Mouse (Mus musculus): ENCODE measurements around the gene Add2. TPM values are rescaled to one million over a fixed set of nuclear protein-coding genes. Genes with fewer than 3 reads are reported as not detected.
A peak's percentile ranks its signal among the peaks of the same experiment; 100 is the strongest.

Add2 gene
- total RNA-seq, 2 experiments from 2014 or later = 256 to 274 TPM

DNA sequence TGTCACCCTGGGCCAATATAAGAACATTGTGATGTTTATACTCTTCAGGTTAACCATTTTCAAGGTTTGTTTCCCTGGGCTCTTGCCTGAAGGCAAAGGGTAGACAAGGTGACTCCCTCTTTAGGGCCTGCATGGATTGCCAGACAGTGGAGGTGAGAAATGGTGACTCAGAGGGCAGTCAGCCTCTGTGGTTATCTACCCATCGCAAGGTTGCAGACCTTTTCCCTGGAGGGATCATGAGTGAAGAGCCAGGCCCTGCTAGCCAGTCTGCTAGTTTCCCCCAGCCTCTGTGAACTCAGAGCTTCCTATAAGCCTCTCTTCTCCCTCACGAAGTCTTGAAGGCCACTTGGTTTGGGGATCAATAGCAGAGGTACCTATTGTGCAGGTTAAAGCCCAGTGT lies 48.0 kb downstream of the Add2 start:
- no peak for DNase-seq
- intact Hi-C loops (cut with DNase I) = no loop called here

GRCm38 (mm10) chr6:86077880-86078279 lies 49.4 kb downstream of the Add2 start:
- intact Hi-C loops (cut with DNase I) = no loop called here

GRCm38 (mm10) chr6:86078361-86079010 lies 50.0 kb downstream of the Add2 start:
- DNase-seq = no peak
- intact Hi-C loops (cut with DNase I) = no loop called here

More at GRCm38 (mm10) chr6:86077880-86078279, 49.4 kb downstream of the Add2 start:
- DNase-seq = no peak

GRCm38 (mm10) chr6:86079323-86079722 lies 50.8 kb downstream of the Add2 start:
- no peak for DNase-seq
- intact Hi-C loops (cut with DNase I) = no loop called here

DNA sequence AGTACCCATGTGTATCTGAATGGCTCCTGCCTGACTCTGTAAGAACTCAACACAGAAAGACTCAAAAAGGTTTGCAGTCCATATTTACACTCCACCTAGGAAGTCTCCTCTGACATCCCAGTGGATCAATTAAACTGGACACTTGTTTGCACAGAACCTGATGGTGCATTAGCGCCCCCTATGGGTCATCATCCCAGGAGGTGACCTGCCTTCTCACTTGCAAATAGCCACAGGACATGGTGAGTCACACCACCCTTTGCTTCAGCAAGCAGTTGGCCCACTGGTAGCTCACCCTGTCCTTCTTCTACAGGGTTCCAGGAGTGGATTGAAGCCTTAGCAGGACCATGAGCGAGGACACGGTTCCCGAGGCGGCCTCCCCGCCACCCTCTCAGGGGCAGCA lies 57.0 kb downstream of the Add2 start:
- DNase-seq = peak; percentile 76
- intact Hi-C loops (cut with DNase I) = no loop called here

DNA sequence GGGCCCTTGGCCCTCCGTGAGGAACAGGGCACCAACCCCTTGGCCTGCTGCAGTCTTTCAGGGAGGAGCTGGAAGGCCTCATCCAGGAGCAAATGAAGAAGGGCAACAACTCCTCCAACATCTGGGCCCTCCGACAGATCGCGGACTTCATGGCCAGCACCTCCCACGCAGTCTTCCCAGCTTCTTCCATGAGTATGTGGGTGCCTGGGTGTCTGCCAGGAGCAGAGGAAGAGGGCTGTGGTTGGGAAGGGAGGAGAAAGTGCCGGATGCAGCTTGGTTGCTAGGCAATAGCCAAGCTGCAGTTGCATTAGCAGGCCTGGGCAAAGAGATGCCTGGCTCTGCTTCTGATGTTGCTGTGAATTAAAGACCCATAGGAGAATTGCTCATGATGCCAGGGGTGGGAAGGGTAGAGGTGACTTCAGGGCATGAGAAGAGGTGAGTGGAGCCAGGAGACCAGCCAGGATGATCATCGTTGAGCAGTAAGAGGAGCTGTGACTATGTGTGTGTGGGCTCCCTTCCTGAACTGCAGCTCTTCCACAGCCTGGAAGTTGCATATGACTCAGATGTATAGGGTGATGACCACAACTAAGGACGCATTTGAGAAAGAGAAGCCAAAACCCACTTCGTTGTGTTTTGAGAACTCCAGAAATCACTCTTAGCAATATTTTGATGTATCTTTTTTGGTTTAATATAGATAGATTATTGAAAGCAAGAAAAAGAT lies 58.5 kb downstream of the Add2 start:
- no peak for DNase-seq
- intact Hi-C loops (cut with DNase I) = no loop called here

DNA sequence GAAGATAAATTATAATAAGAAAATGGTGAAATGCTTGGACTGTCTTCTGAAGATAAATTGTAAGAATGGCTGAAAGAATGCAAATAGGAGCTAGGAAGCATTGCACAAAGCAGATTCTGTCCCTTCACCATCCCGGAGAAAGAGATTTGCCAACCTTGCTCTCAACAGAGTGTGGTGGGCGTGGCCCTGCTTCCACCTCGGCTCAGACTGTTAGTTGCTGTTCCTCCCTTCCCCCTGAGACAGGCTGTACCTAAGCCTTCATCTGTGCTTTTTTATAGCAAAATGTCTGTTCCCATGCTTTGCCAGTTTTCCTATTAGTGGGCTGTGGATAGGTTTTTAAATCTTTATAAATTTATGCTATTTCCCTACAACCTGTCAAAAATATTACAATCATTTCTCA lies 59.3 kb downstream of the Add2 start:
- intact Hi-C loops (cut with DNase I) = no loop called here
- DNase-seq = no peak

- no peak for DNase-seq
- intact Hi-C loops (cut with DNase I) = no loop called here
Measured at GRCm38 (mm10) chr6:86094202-86094838, 65.8 kb downstream of the Add2 start.

DNA sequence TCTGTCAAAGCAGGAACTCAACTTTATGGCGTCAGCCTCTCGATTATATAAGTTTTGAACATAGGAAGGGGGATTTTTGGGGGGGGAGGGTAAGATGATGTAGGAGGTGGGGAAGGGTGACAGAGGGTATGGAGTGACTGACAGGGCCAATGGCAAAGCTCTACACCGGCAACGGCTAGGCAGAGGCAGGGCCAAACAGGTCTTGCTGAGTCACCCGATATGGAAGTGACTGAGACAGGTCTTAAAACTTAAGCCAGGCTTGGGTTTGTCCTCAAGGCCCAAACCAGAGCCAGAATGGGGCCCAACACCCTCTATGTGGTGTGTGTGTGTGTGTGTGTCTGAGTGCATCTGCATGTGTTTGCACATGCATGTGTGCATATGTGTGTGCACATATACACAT lies 67.0 kb downstream of the Add2 start:
- DNase-seq = no peak
- intact Hi-C loops (cut with DNase I) = no loop called here

GRCm38 (mm10) chr6:86096733-86097132 lies 68.3 kb downstream of the Add2 start:
- intact Hi-C loops (cut with DNase I) = no loop called here
- no peak for DNase-seq

- DNase-seq = no peak
- intact Hi-C loops (cut with DNase I) = no loop called here
Measured at GRCm38 (mm10) chr6:86097155-86097554, 68.7 kb downstream of the Add2 start.

GRCm38 (mm10) chr6:86099003-86099402 lies 70.5 kb downstream of the Add2 start:
- intact Hi-C loops (cut with DNase I) = no loop called here

DNA sequence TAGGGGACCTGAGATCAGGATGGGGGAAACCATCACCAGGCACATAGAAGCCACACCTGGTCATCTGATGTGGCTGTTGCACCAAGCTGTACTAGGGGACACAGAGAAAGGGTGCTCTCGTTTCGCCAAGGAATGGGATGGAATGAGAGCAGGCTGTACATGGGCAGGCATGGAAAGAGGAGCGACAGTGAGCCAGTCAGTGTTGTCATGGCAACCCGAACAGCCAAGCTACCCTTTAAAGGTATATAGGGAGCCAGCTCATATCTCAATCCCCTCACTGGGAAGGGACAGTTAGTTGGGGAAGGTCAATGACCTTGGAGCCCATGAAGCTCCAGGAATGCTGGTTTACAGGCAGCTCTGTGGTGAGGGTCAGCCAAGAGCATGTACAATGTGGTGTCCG lies 73.0 kb downstream of the Add2 start:
- no peak for DNase-seq
- intact Hi-C loops (cut with DNase I) = loop anchor here (10.0 kb wide), 1 partner anchor 77 kb away; the partner anchor contains the start of gene Add2

More at GRCm38 (mm10) chr6:86099003-86099402, 70.5 kb downstream of the Add2 start:
- no peak for DNase-seq

GRCm38 (mm10) chr6:86102874-86103273 lies 74.4 kb downstream of the Add2 start:
- peak; percentile 48 for DNase-seq
- intact Hi-C loops (cut with DNase I) = loop anchor here (10.0 kb wide), 1 partner anchor 78 kb away; the partner anchor contains the start of gene Add2

DNA sequence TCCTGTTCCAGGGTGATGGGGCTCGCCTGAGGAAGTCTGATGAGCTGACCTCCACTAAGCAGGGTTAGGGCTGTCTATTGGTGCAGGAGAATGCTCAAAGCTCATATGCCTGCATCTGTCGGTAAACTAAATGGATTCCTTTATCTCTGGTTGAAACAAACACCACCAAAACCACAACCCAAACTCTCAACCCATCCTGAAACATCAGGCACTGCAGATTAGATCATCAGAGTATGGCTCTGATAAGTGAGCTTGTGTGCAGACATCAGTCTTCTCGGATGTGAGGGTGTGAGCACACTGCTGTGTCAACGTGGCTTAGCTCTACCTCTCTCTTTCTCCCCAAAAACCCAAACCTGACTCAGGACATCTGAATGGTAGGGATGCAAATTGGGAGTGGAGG lies 75.1 kb downstream of the Add2 start:
- intact Hi-C loops (cut with DNase I) = loop anchor here (10.0 kb wide), 1 partner anchor 79 kb away; the partner anchor contains the start of gene Add2
- DNase-seq = no peak

- no peak for DNase-seq
- intact Hi-C loops (cut with DNase I) = loop anchor here (10.0 kb wide), 1 partner anchor 80 kb away; the partner anchor contains the start of gene Add2
Measured at GRCm38 (mm10) chr6:86104719-86105118, 76.2 kb downstream of the Add2 start.

GRCm38 (mm10) chr6:86106045-86106444 lies 77.6 kb downstream of the Add2 start:
- intact Hi-C loops (cut with DNase I) = loop anchor here (10.0 kb wide), 1 partner anchor 81 kb away; the partner anchor contains the start of gene Add2

DNA sequence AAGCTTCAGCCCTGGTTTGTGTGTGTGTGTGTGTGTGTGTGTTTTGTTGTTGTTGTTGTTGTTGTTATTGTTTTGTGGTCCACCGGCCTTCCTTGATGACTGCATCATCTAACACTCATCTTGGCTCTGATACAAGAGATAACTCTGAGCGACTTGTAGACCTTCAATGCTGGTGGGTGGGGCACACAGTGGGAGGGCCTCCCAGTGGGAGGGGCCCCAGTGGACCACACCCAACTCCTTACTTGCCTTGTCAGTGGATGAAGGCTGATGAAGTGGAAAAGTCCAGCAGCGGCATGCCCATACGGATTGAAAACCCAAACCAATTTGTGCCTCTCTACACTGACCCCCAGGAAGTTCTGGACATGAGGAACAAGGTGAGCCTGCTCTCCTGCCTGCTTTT lies 78.6 kb downstream of the Add2 start:
- intact Hi-C loops (cut with DNase I) = loop anchor here (10.0 kb wide), 1 partner anchor 82 kb away; the partner anchor contains the start of gene Add2
- DNase-seq = no peak

More at GRCm38 (mm10) chr6:86106045-86106444, 77.6 kb downstream of the Add2 start:
- DNase-seq = no peak

DNA sequence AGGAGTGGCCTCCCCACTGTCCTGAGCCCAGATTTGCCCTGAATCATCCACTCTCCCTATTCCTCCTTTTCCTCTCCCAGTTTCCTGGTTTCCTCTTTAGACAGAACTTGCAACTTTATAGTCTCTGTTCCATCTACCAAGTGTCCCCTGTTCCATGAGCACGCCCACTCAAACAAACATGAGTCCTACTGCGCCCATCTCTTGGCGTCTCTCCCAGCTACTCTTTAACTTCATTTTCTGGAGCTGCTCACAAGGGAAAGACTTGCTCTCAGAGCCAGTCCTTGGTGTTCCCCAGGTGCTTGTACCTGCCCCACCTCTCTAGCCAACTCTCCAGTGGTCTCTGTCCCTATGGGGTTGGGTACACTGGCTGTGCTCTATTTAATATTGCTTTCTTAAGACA lies 87.4 kb downstream of the Add2 start:
- intact Hi-C loops (cut with DNase I) = loop anchor here (10.0 kb wide), 1 partner anchor 161 kb away; no protein-coding TSS in a partner anchor
- DNase-seq = no peak

DNA sequence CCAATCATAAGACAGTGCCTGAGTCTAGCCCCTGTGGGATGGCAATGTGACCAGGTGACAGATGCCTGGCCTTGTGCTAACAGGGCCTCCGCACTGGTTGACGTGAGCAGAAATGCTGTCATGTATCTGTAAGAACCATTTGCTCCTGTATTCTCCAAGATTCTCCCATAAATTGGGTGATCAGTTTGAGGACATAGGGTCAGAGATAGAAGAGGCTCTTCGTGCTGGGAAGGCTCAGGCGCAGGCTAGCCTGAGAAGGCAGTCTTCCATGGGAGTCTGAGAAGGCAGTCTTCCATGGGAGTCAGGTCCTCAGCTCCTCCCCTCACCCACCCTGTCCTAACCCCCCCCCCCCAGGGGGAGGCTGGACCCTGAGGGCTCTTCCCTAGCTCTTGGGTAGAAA lies 94.6 kb downstream of the Add2 start:
- intact Hi-C loops (cut with DNase I) = no loop called here
- no peak for DNase-seq

GRCm38 (mm10) chr6:86125761-86126160 lies 97.3 kb downstream of the Add2 start:
- DNase-seq = no peak
- intact Hi-C loops (cut with DNase I) = no loop called here
